Mouse (Mus musculus) kidney, adult 8-10 months (tissue): ENCODE results near the gene Exoc3l4.
A peak's percentile ranks its signal among the peaks of the same experiment; 100 is the strongest.

ENCODE experiments used
- DNase-seq, 2 experiments: peaks; one replicate each; pipeline ENCODE4 v3.0.0; 2022

The Exoc3l4 gene

GRCm38 (mm10) chr12:111416921-111417779, at the start of gene Exoc3l4:
Gene Exoc3l4 (plus strand): TSS chr12:111417017.
- DNase-seq, result peak; percentile 29 to 51

GRCm38 (mm10) chr12:111367065-111367464, 49.8 kb upstream of the Exoc3l4 start:
- no peak for DNase-seq

- DNase-seq, result no peak
Measured at GRCm38 (mm10) chr12:111370249-111370648, 46.6 kb upstream of the Exoc3l4 start.

GRCm38 (mm10) chr12:111371905-111372304, 44.9 kb upstream of the Exoc3l4 start:
- DNase-seq, result no peak

- DNase-seq, result no peak
Measured at GRCm38 (mm10) chr12:111373411-111373810, 43.4 kb upstream of the Exoc3l4 start.

GRCm38 (mm10) chr12:111374727-111375126, 42.1 kb upstream of the Exoc3l4 start:
- DNase-seq, result no peak

GRCm38 (mm10) chr12:111375559-111375958, 41.3 kb upstream of the Exoc3l4 start:
- no peak for DNase-seq

GRCm38 (mm10) chr12:111376053-111376452, 40.8 kb upstream of the Exoc3l4 start:
- no peak for DNase-seq

GRCm38 (mm10) chr12:111376826-111377331, 39.9 kb upstream of the Exoc3l4 start:
- peak; percentile 56 to 63 for DNase-seq

GRCm38 (mm10) chr12:111377376-111377973, 39.3 kb upstream of the Exoc3l4 start, which contains the start of gene Cdc42bpb:
Gene Cdc42bpb (minus strand): TSS chr12:111377718.
- peak; percentile 94 to 95 for DNase-seq

GRCm38 (mm10) chr12:111377986-111378490, 38.8 kb upstream of the Exoc3l4 start:
- DNase-seq, result peak; percentile 43 to 45

GRCm38 (mm10) chr12:111378812-111379211, 38.0 kb upstream of the Exoc3l4 start:
- no peak for DNase-seq

GRCm38 (mm10) chr12:111385883-111386641, 30.8 kb upstream of the Exoc3l4 start:
- DNase-seq, result no peak

GRCm38 (mm10) chr12:111386642-111387120, 30.1 kb upstream of the Exoc3l4 start:
- peak; percentile 54 to 77 for DNase-seq

GRCm38 (mm10) chr12:111387146-111387545, 29.7 kb upstream of the Exoc3l4 start:
- no peak for DNase-seq

- no peak for DNase-seq
Measured at GRCm38 (mm10) chr12:111394008-111394407, 22.8 kb upstream of the Exoc3l4 start.

GRCm38 (mm10) chr12:111396997-111397396, 19.8 kb upstream of the Exoc3l4 start:
- DNase-seq, result no peak

GRCm38 (mm10) chr12:111401454-111402184, 15.2 kb upstream of the Exoc3l4 start:
- DNase-seq, result peak; percentile 67 to 81

- no peak for DNase-seq
Measured at GRCm38 (mm10) chr12:111404880-111405279, 11.9 kb upstream of the Exoc3l4 start.

- DNase-seq, result no peak
Measured at GRCm38 (mm10) chr12:111406622-111407021, 10.2 kb upstream of the Exoc3l4 start, which contains the start of gene Lbhd2. Gene Lbhd2 (plus strand): TSS chr12:111406809.

- DNase-seq, result no peak
Measured at GRCm38 (mm10) chr12:111409583-111409982, 7.2 kb upstream of the Exoc3l4 start.
